Mouse (Mus musculus) heart, embryonic 16.5 days (tissue): ENCODE results near the gene Mpp3. TPM values are rescaled to one million over a fixed set of nuclear protein-coding genes. Genes with fewer than 3 reads are reported as not detected.

Experiments
- ATAC-seq: fragments of 200-750 bp; cut with Nextera tagmentation; replicated peaks from 2 replicates; pipeline ENCODE4 v1.8.0; 2017; ENCODE audit warnings: moderate number of reproducible peaks; ENCODE audit not compliant: insufficient read depth, low FRiP score; ENCODE audit errors: extremely low read depth
- H3K27ac ChIP-seq: fragments of 300-500 bp; sonication (generic); 2 replicates; pipeline ENCODE4 v1.5.1; 2014; ENCODE audit warnings: mild to moderate bottlenecking, low read length, control low read depth, moderate library complexity
- H3K27me3 ChIP-seq: fragments of 300-500 bp; sonication (generic); 2 replicates; pipeline ENCODE4 v1.6.1; 2014; ENCODE audit warnings: low read length, mixed read lengths; ENCODE audit not compliant: control insufficient read depth, insufficient read depth
- H3K36me3 ChIP-seq: fragments of 300-500 bp; sonication (generic); 2 replicates; pipeline ENCODE4 v1.6.1; 2014; ENCODE audit not compliant: control insufficient read depth, insufficient read depth
- H3K4me1 ChIP-seq: fragments of 300-500 bp; sonication (generic); 2 replicates; pipeline ENCODE4 v1.6.1; 2014; ENCODE audit warnings: low read length, mixed read lengths; ENCODE audit not compliant: control insufficient read depth, insufficient read depth
- H3K4me2 ChIP-seq: fragments of 300-500 bp; sonication (generic); 2 replicates; pipeline ENCODE4 v1.6.1; 2014; ENCODE audit warnings: low read depth, mild to moderate bottlenecking, control low read depth, low read length
- H3K4me3 ChIP-seq: fragments of 300-500 bp; sonication (generic); 2 replicates; pipeline ENCODE4 v1.5.1; 2014; ENCODE audit warnings: mild to moderate bottlenecking, control low read depth, low read length
- H3K9ac ChIP-seq: fragments of 300-500 bp; sonication (generic); 2 replicates; pipeline ENCODE4 v1.6.1; 2014; ENCODE audit warnings: low read length, control low read depth
- H3K9me3 ChIP-seq: fragments of 300-500 bp; sonication (generic); replicated peaks from 2 replicates; pipeline ENCODE4 v1.6.1; 2016; ENCODE audit warnings: low read length; ENCODE audit not compliant: control insufficient read depth
- WGBS: fragments of 180-500 bp; shearing (Covaris S2); extraction: QIAGEN DNeasy Blood & Tissue Kit; methylation state at CpG from one replicate; pipeline ENCODE4 v1.1.7; 2014; 5-methylcytosine and 5-hydroxymethylcytosine counted together
- polyA plus RNA-seq: library from polyadenylated mRNA; unstranded; fragments of >200 nt; fragmentation: Nextera tagmentation; extraction: Ambion mirVana; gene quantifications from 2 replicates; pipeline ENCODE4 v1.2.1, GENCODE M21; 2015

Mpp3 gene
- 4.2 and 4.9 TPM in 2 replicates for polyA plus RNA-seq

DNA sequence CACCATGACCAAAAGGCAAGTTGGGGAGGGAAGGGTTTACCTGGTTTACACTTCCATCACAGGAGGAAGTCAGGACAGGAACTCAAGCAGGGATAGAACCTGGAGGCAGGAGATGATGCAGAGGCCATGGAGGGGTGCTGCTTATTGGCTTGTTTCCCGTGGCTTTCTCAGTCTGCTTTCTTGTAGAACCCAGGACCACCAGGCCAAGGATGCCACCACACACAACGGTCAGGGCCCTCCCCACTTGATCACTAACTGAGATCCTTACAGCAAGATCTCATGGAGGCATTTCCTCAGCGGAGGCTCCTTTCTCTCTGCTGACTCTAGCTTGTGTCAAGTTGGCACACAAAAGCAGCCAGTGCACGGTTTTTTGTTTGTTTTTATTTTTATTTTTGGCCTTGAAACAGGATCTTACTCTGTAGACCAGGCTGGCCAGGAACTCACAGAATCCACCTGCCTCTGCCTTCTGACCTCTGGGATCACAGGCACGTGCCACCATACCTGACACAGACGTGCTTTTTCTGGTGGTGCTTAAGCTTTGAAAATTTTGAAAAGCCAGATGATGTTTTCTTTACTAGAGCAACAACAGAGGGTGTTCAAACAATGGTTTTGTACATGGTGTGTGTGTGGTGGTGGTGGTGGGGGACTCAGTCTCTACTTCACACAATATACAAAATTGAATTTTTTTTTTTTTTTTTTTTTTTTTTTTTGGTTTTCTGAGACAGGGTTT, at the start of gene Mpp3:
Mpp3 (minus strand) TSS at position 375 of the 730 bp plus-strand sequence.
- H3K27me3 ChIP-seq: peaks cover 6% of the 10 kb centered on the region; the same call in 1 of the 2 replicates
- peaks cover 6% of the 10 kb centered on the region; the same call in 1 of the 2 replicates for H3K4me1 ChIP-seq
- WGBS: 75% methylated on average over 6 of the region's 6 CpGs
- ATAC-seq: no peak
- 0 out of 2 replicates have a peak within 1 kb of the TSS, but pooled peaks have one; percentile 13 for H3K9ac ChIP-seq
- H3K4me2 ChIP-seq: peak within 1 kb of the TSS; percentile 97
- no peak within 1 kb of the TSS for H3K27ac ChIP-seq
- H3K4me3 ChIP-seq: peak within 1 kb of the TSS; percentile 61
- H3K36me3 ChIP-seq: no peaks in the 10 kb centered on the region
- H3K9me3 ChIP-seq: no peaks in the 10 kb centered on the region

DNA sequence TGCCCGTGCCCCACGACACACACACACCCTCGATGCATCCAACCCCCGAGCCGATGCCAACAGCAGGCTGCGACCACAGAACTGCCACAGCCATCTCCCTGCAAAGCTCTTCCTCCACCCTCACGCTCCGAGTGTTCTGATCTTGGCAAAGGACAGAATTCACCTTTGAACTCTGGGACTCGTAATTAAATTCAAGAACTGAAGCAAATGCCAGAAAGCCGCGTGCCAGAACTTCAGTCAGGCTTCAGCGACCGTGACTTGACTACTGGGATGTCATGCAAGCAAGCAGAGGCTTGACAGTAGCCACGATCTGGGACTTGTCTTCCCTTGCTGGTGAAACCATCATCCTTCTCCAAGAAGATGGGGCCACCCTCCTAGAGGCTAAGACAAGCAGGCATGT, 45.5 kb upstream of the Mpp3 start:
- Histone ChIP-seq H3K4me1 (peaks cover 4% of the 10 kb centered on the region), H3K27ac (no peak overlapping the region), H3K36me3 (no peaks in the 10 kb centered on the region), H3K27me3 (no peaks in the 10 kb centered on the region), H3K4me3 (no peak overlapping the region), H3K9me3 (no peaks in the 10 kb centered on the region), H3K9ac (no peak overlapping the region), H3K4me2 (no peak overlapping the region)
- ATAC-seq: no peak
- 82% methylated on average over 14 of the region's 14 CpGs for WGBS

DNA sequence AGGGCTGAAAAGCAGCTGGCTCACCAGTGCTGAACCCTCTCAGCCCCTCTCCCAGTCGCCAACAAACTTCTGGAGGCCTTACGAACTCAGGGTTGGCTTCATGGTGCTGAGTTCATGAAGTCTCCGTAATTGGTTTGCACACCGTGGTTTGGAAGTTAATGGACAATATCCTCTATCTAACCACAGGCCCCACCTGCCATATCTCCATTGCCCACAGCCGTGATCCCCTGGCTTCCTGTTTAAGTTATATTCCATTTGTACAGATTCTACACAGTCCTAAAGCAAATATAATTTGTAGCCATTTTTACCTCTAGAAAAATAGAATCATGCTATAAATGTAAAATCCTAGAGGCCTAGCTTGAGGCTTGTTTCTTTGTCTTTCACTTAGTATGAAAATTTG, 44.5 kb upstream of the Mpp3 start:
- no peaks in the 10 kb centered on the region for H3K27me3 ChIP-seq
- H3K4me2 ChIP-seq: no peak overlapping the region
- WGBS: 80% methylated on average over 5 of the region's 5 CpGs
- no peak overlapping the region for H3K4me3 ChIP-seq
- peaks cover 4% of the 10 kb centered on the region for H3K4me1 ChIP-seq
- no peaks in the 10 kb centered on the region for H3K36me3 ChIP-seq
- H3K27ac ChIP-seq: no peak overlapping the region
- H3K9ac ChIP-seq: no peak overlapping the region
- no peaks in the 10 kb centered on the region for H3K9me3 ChIP-seq
- ATAC-seq: no peak

DNA sequence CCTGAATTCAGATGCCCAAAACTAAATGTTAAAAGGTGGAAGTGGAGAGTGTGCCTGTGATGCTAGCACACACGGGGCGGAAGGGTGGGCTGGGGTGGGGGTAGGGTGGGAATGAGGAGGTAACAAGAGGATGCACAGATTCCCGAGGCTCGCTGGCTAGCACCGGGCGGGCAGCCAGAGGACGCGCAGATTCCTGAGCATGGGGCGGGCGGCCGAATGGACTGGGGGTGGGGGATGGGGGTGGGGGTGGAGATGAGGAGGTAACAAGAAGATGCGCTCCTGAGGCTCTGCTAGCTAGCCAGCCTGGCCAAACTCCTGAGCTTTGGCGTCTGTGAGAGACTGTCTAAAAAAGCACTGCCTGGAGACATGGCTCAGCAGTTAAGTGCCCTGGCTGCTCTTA, 42.2 kb upstream of the Mpp3 start:
- no peaks in the 10 kb centered on the region for H3K36me3 ChIP-seq
- peak overlapping the region; percentile 21; the same call in 1 of the 2 replicates for H3K4me3 ChIP-seq
- H3K9ac ChIP-seq: no peak overlapping the region
- H3K9me3 ChIP-seq: no peaks in the 10 kb centered on the region
- H3K4me2 ChIP-seq: peak overlapping the region; percentile 57
- H3K4me1 ChIP-seq: peaks cover 4% of the 10 kb centered on the region
- 2% methylated on average over 13 of the region's 13 CpGs for WGBS
- ATAC-seq: peak; percentile 37; the same call in 1 of the 2 replicates
- H3K27me3 ChIP-seq: no peaks in the 10 kb centered on the region
- H3K27ac ChIP-seq: no peak overlapping the region

DNA sequence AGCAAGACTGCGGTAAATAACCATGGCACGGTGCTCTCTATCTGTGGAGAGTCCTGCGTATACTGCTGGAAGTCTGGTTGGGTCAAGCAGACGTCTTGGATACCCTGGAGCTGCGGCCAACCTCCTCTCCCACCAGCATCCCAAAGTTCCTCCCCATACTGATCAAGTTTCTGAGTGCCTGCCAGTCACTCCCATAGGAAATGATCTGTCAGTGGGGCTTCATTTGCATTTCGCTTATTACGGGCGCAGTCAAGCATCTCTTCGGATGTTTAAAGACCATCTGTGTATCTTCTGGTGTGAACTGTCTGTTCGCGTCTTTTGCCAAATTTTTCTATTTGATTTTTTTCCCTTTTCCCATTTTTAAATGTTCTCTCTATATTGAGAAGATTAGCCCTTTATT, 41.4 kb upstream of the Mpp3 start:
- 65% methylated on average over 11 of the region's 11 CpGs for WGBS
- H3K9me3 ChIP-seq: no peaks in the 10 kb centered on the region
- H3K27me3 ChIP-seq: no peaks in the 10 kb centered on the region
- no peak overlapping the region for H3K27ac ChIP-seq
- peaks cover 4% of the 10 kb centered on the region for H3K4me1 ChIP-seq
- no peak overlapping the region for H3K4me2 ChIP-seq
- H3K4me3 ChIP-seq: no peak overlapping the region
- H3K9ac ChIP-seq: no peak overlapping the region
- ATAC-seq: no peak
- H3K36me3 ChIP-seq: no peaks in the 10 kb centered on the region

DNA sequence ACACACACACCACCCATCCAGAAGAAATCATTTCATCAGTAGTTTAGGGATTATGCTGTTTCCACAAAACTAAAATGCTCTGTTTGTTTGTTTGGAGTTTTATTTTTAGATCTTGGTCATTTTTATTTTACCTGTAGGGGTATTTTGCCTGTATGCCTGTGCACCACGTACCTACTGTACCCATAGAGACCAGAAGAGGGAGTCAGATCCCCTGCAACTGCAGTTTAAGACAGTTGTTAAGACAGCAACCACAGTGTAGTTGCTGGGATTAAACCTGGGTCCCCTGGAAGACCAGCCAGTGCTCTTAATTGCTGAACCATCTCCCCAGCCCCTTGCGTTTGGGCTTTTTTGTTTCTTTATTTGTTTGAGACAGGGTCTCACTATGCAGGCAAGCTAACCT, 40.7 kb upstream of the Mpp3 start:
- Histone ChIP-seq H3K9ac (no peak overlapping the region), H3K4me1 (peaks cover 4% of the 10 kb centered on the region), H3K4me3 (no peak overlapping the region), H3K4me2 (no peak overlapping the region), H3K27ac (no peak overlapping the region), H3K36me3 (no peaks in the 10 kb centered on the region), H3K9me3 (no peaks in the 10 kb centered on the region), H3K27me3 (no peaks in the 10 kb centered on the region)
- 64% methylated on average over 2 of the region's 2 CpGs for WGBS
- ATAC-seq: no peak

DNA sequence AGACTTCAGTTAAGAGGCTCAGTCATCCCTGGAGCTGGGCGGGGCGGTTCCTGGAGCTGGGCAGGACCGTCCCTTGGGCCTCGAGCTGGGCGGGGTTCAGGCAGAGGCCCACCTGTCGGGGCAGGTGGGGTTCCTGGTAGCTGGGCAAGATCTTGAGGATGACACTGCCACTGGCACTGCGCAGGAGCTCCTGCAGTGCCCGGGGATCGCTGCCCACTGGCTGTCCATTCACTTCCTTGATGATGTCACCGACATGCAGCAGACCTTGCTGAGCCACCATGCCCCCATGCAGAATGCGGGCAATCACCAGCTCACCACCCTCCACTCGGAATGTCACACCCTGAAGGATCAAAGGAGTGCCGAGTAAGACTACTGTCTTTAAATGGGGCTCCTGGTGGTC, 34.8 kb upstream of the Mpp3 start:
- Histone ChIP-seq H3K9ac (no peak overlapping the region), H3K4me2 (no peak overlapping the region), H3K4me3 (no peak overlapping the region), H3K36me3 (no peaks in the 10 kb centered on the region), H3K4me1 (peaks cover 4% of the 10 kb centered on the region; the same call in 1 of the 2 replicates), H3K27me3 (peaks cover 2% of the 10 kb centered on the region; the same call in 1 of the 2 replicates), H3K9me3 (no peaks in the 10 kb centered on the region), H3K27ac (no peak overlapping the region)
- WGBS: 74% methylated on average over 13 of the region's 13 CpGs
- no peak for ATAC-seq

DNA sequence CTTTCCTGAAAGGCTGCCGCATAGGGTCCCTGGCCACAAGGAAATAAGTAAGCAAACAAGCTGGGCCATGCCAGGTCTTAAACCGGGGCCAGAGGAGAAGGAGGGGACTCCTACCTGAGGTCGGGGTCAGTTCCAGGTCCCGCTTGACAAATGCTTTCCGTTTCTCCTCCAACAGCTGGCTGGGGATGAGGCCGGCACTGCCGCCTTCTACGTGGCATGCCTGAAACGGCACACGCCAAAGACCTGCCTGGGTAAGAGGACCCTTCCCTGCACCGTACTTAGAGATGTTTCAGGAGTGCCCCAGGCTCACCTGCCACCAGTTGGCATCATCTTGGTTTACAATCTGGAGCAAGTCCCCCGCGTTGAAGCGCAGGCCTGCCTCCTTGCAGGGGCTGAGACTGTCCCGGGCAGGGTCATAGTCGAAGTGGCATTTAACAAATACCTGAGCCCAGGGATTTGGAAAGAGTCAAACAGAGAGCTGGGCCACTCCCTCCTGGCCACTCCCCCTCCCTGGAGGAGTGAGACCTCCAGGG, 33.7 kb upstream of the Mpp3 start:
- no peak for ATAC-seq
- H3K4me2 ChIP-seq: no peak overlapping the region

DNA sequence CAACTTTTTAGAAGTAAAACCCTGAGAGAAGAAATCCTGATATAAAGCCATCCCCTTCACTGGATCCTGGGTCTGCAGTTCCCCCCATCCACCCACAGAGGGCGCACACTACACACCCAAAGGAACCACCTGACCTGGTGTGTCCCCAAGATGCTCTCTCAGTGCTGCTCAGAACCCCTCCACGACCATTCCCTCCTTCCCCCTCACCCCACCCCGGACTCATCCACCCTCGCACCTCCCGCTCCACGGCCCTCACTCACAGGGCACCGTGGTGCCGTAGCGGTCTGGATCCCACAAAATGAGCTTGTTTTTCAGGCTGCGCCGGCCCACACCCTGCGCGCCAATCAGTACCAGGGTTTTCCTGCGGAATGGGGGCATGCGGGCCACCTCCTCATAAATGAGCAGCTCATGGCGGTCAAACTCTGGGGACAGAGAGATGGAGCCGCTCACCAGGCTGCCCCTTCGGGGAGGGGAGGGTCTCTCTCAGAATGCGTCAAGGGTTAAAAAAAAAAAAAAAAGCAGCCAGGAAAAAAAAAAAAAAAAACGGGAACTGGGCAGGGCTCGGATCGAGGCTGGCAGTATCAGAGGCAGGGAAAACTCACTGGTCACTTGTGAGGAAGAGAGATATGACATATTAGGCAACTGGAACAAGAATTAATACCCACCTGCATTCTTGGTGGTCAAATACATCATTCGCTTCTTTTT, 33.1 kb upstream of the Mpp3 start:
- H3K4me1 ChIP-seq: peaks cover 4% of the 10 kb centered on the region; the same call in 1 of the 2 replicates
- H3K9me3 ChIP-seq: no peaks in the 10 kb centered on the region
- ATAC-seq: no peak; the same call in 1 of the 2 replicates
- peak overlapping the region; percentile 83 for H3K4me2 ChIP-seq
- H3K9ac ChIP-seq: peak overlapping the region; percentile 62
- H3K36me3 ChIP-seq: no peaks in the 10 kb centered on the region
- no peak overlapping the region for H3K27ac ChIP-seq
- H3K27me3 ChIP-seq: peaks cover 2% of the 10 kb centered on the region; the same call in 1 of the 2 replicates
- WGBS: 5% methylated on average over 22 of the region's 23 CpGs
- peak overlapping the region; percentile 47 for H3K4me3 ChIP-seq

More for the DNA sequence above, 33.7 kb upstream of the Mpp3 start:
- H3K27me3 ChIP-seq: peaks cover 2% of the 10 kb centered on the region; the same call in 1 of the 2 replicates
- peaks cover 4% of the 10 kb centered on the region; the same call in 1 of the 2 replicates for H3K4me1 ChIP-seq
- no peak overlapping the region for H3K27ac ChIP-seq
- H3K9me3 ChIP-seq: no peaks in the 10 kb centered on the region
- H3K4me3 ChIP-seq: no peak overlapping the region
- H3K9ac ChIP-seq: no peak overlapping the region
- 42% methylated on average over 16 of the region's 16 CpGs for WGBS
- H3K36me3 ChIP-seq: no peaks in the 10 kb centered on the region
